Mouse (Mus musculus): ENCODE data around the gene Cldn34c2. TPM values are rescaled to one million over a fixed set of nuclear protein-coding genes. Genes with fewer than 3 reads are reported as not detected.
"Not testable (repeated sequence)": the region's sequence is repeated elsewhere in the genome, so short reads cannot be mapped to it uniquely, and the experiment has no call there.

Cldn34c2 gene
- polyA plus RNA-seq (2015; fragmentation: Nextera tagmentation; extraction: Ambion mirVana): not detected in 2 replicates

DNA sequence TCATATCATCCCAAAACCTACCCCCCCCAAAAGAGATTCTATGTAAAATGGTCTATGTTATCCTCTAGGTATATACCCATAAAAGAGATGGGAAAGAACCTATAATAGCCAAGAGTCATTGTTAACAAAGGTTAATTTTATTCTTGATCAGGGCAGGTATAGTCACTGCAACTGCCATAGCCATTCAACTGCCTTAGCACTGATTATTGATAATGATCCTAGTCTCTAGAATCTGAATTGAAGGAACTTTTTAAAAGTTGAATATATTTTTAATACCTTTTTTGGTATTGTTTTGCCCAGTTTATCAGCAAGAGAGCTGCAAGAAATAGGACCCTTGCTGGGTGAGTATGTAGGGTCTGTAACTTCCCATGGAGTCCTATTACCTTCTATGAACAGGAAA lies at the start of gene Cldn34c2:
Gene Cldn34c2, plus strand, starts transcription at position 301 of the 400 bp plus-strand sequence.
- H3K4me3 ChIP-seq; H3K36me3 ChIP-seq; ATAC-seq (replicated peaks; ENCODE audit: insufficient number of reproducible peaks, insufficient read depth, low FRiP score, low read depth); H3K4me2 ChIP-seq; H3K9me3 ChIP-seq (replicated peaks); H3K27ac ChIP-seq; H3K9ac ChIP-seq; H3K27me3 ChIP-seq; H3K4me1 ChIP-seq (replicated peaks): not testable (repeated sequence)

DNA sequence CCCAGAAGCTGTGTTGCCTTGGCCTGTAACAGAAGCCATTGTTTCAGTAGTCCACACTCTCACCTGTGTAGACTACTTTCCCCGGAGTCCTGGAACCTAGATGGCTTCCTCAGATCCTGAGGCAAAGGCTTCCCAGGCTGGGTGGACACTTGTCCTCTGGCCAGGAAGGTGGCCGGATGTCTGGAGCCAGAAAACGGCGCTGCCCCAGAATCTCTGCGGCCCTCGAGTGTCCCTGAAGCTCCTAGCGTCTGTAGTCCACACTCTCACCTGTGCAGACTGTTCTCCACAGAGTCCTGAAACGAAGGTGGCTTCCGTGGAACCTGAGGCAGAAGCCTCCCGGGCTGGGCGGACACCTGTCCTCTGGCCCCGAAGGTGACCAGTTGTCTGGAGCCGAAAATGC lies 30.1 kb upstream of the Cldn34c2 start:
- H3K4me1 ChIP-seq (replicated peaks); H3K27ac ChIP-seq; H3K9ac ChIP-seq; H3K9me3 ChIP-seq (replicated peaks); H3K4me3 ChIP-seq; H3K27me3 ChIP-seq; H3K36me3 ChIP-seq; H3K4me2 ChIP-seq; ATAC-seq (replicated peaks; ENCODE audit: insufficient number of reproducible peaks, insufficient read depth, low FRiP score, low read depth): not testable (repeated sequence)
- WGBS: 80% methylated on average over 13 of the region's 13 CpGs

DNA sequence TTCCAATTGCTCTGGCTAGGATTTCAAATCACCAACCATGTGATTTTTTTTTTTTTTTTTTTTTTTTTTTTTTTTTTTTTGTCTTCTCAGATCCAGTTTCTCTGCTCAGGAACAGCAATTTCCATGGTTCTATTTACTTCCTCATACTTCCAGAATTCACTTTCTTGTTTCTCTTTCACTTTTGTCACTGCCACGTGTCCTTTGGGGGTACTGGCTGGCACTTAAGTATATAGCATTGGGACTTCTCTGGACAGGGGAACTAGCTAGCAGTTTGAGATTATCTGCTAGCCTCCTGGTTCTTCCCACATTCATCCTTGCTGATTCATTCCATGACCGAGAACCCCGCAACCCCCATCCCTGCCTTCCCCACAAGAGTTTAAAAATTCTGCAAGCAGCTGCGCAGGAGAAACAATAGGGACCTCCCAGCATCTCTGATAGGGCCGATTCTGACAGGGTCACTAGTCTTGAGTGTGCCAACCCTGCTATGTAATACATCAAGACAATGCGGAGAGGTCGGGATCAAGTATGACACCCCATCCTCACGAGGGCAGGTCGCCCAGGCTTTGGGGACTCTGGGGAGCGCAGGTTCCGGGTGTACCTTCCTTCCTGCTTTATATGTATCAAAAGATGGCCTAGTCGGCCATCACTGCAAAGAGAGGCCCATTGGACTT lies 30.8 kb downstream of the Cldn34c2 start:
- H3K4me3 ChIP-seq; H3K27ac ChIP-seq; ATAC-seq (replicated peaks; ENCODE audit: insufficient number of reproducible peaks, insufficient read depth, low FRiP score, low read depth); H3K36me3 ChIP-seq; H3K9me3 ChIP-seq (replicated peaks); H3K4me2 ChIP-seq; H3K9ac ChIP-seq; H3K27me3 ChIP-seq; H3K4me1 ChIP-seq (replicated peaks): not testable (repeated sequence)
- 75% methylated on average over 8 of the region's 12 CpGs for WGBS

Other genes with a start within 250 kb of the Cldn34c2 start
- gene Gm17467, start 123.1 kb downstream of the Cldn34c2 start, polyA plus RNA-seq (2015; fragmentation: Nextera tagmentation; extraction: Ambion mirVana): not detected in 2 replicates
- not detected in 2 replicates for gene Cldn34c3, start 212.0 kb downstream of the Cldn34c2 start, polyA plus RNA-seq (2015; fragmentation: Nextera tagmentation; extraction: Ambion mirVana)